Mouse (Mus musculus) heart, adult 2 months (tissue): ENCODE measurements around the gene Ccdc77. TPM values are rescaled to one million over a fixed set of nuclear protein-coding genes. Genes with fewer than 3 reads are reported as not detected.

Source experiments
- DNase-seq, 2 experiments: peaks; one replicate each; pipeline ENCODE4 v3.0.0; 2021
- H3K27ac ChIP-seq: fragments of 200-600 bp; 2 replicates; pipeline ENCODE4 v1.8.1; 2022
- H3K27me3 ChIP-seq: fragments of 200-500 bp; 2 replicates; pipeline ENCODE4 v1.6.1; 2012; ENCODE audit warnings: mild to moderate bottlenecking, low read length, inconsistent platforms, mixed read lengths; ENCODE audit not compliant: control insufficient read depth, insufficient read depth
- H3K36me3 ChIP-seq: fragments of 200-500 bp; 2 replicates; pipeline ENCODE4 v1.6.1; 2012; ENCODE audit warnings: low read length, inconsistent platforms; ENCODE audit not compliant: control insufficient read depth, insufficient read depth
- H3K4me1 ChIP-seq: fragments of 200-500 bp; 2 replicates; pipeline ENCODE4 v1.6.1; 2011; ENCODE audit warnings: low read length; ENCODE audit not compliant: control insufficient read depth, insufficient read depth
- H3K4me3 ChIP-seq: fragments of 200-600 bp; 2 replicates; pipeline ENCODE4 v1.8.1; 2022
- H3K79me2 ChIP-seq: fragments of 200-500 bp; replicated peaks from 2 replicates; pipeline ENCODE4 v1.6.1; 2012; ENCODE audit warnings: mild to moderate bottlenecking, inconsistent platforms, low read length, moderate library complexity, mixed read lengths; ENCODE audit not compliant: control insufficient read depth, insufficient read depth
- H3K9ac ChIP-seq: fragments of 200-500 bp; 2 replicates; pipeline ENCODE4 v1.6.1; 2012; ENCODE audit warnings: low read depth, mild to moderate bottlenecking, control low read depth, inconsistent platforms, low read length, mixed read lengths
- CTCF ChIP-seq: fragments of 200-600 bp; IDR thresholded peaks from 2 replicates; pipeline ENCODE4 v1.8.1; 2022; ENCODE audit warnings: antibody characterized with exemption, mild to moderate bottlenecking, moderate library complexity
- EP300 ChIP-seq: fragments of 200-500 bp; IDR thresholded peaks from 2 replicates; pipeline ENCODE4 v1.6.1; 2011; ENCODE audit warnings: low read depth, low read length, control low read depth; ENCODE audit not compliant: insufficient read depth
- POLR2A ChIP-seq: fragments of 200-500 bp; IDR thresholded peaks from 2 replicates; pipeline ENCODE4 v1.6.1; 2011; ENCODE audit warnings: mild to moderate bottlenecking, low read depth, low read length, control low read depth; ENCODE audit not compliant: insufficient read depth
- WGBS: fragments of 180-500 bp; shearing (Covaris S2); methylation state at CpG from one replicate; pipeline ENCODE4 v1.1.7; 2018; 5-methylcytosine and 5-hydroxymethylcytosine counted together
- intact Hi-C: fragments of 180-260 bp; cut with DNase I; formaldehyde crosslinking; loops from one replicate; pipeline ENCODE4 v1.15.1; 2025
- polyA plus RNA-seq: library from polyadenylated mRNA; depleted of rRNA; stranded (reverse); fragments of >200 nt; gene quantifications from 2 replicates; pipeline ENCODE4 v1.2.3, GENCODE M21; 2012
- total RNA-seq, 2 experiments: library from RNA; stranded (reverse); gene quantifications; 2 replicates each; pipeline ENCODE4 v1.2.3; 2021

Ccdc77 gene
- total and polyA plus RNA-seq, 3 experiments, result 2.6 to 4.0 (median 3.7) TPM

DNA sequence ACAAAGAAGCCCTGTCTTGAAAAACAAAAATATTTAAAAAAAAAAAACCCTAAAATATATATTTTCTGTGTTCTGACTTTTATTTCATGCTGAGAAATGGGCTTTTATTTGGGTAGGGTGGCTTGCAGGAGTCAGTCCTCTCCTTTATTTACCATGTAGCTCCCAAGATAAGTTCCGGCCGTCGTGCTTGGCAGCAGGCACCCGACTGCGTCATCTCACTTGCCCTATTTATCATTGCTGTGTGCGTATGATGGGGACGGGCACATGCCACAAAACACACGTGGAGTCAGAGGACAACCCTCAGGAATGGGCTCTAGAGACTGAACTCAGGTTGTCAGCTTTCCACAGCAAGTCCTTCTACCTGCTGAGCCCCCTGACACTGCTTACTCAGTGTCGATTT lies 45.0 kb downstream of the Ccdc77 start:
- Histone ChIP-seq H3K36me3 (no peaks in the 10 kb centered on the region), H3K27me3 (no peaks in the 10 kb centered on the region), H3K79me2 (no peaks in the 10 kb centered on the region), H3K27ac (no peak overlapping the region), H3K4me1 (no peaks in the 10 kb centered on the region), H3K4me3 (no peak overlapping the region), H3K9ac (no peak overlapping the region)
- peak in 1 of 2 experiments; percentile 6 for DNase-seq
- intact Hi-C loops, result no loop called here
- WGBS, result 71% methylated on average over 9 of the region's 9 CpGs
- TF ChIP-seq EP300, result no peak
- TF ChIP-seq CTCF, result no peak
- no peak for TF ChIP-seq POLR2A

DNA sequence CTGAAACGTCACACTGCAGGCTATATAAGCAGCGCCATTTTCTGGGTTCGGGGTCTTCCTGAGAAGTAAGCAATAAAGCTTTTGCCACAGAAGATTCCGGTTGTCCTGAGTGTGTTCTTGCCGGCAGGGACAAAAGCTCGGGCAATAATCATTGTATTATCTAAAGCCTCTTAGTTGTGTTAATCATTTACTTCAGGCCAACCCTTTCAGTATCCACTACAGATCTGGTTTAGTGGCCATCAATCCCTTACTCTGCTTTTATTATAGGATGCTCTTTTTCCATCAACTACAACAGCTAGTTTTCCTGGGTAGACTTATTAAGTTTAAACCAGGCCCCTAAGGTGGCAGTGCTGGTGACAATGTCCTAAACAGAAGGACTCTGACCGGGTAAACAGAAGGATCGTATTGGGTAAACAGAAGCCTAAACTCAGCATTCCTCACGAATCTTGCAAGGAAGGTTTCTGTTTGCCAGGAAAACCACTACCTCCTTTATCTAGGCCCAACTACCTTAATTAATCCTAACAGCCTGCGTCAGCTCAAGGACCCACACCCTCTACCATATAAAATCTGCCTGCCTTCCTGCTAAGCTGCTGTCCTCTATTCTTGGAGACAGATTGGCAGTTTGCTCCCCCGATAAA lies 45.8 kb downstream of the Ccdc77 start:
- Histone ChIP-seq H3K36me3 (no peaks in the 10 kb centered on the region), H3K4me3 (no peak overlapping the region), H3K27me3 (no peaks in the 10 kb centered on the region), H3K27ac (no peak overlapping the region), H3K9ac (no peak overlapping the region), H3K4me1 (no peaks in the 10 kb centered on the region), H3K79me2 (no peaks in the 10 kb centered on the region)
- no peak for DNase-seq
- no peak for TF ChIP-seq CTCF
- no peak for TF ChIP-seq EP300
- no peak for TF ChIP-seq POLR2A
- WGBS, result 85% methylated on average over 11 of the region's 11 CpGs
- intact Hi-C loops, result no loop called here

DNA sequence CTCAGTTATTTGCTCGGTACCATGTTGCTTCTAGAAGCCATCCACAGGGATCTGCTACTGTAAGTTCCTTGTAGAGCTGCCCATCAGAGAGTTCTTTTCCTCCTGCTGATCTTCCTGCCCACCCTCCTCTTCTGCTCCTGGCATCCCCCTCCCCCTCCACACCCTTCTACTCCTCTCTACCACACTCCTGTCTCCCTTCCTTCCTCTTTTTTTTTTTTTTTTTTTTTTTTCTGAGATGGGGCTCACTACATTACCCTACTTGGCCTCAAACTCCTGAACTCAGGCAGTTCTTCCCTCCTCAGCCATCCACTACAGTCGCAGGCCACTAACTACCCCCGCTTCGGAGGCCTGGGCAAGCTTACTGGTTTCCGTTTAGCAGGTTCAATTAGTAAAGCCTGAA lies 51.7 kb downstream of the Ccdc77 start:
- no peak for DNase-seq
- H3K36me3 ChIP-seq, result no peaks in the 10 kb centered on the region
- TF ChIP-seq POLR2A, result no peak
- TF ChIP-seq EP300, result no peak
- TF ChIP-seq CTCF, result no peak
- no peak overlapping the region for H3K9ac ChIP-seq
- no peak overlapping the region for H3K4me3 ChIP-seq
- no peaks in the 10 kb centered on the region for H3K27me3 ChIP-seq
- intact Hi-C loops, result no loop called here
- H3K79me2 ChIP-seq, result no peaks in the 10 kb centered on the region
- WGBS, result 83% methylated on average over 5 of the region's 5 CpGs
- no peaks in the 10 kb centered on the region for H3K4me1 ChIP-seq
- H3K27ac ChIP-seq, result no peak overlapping the region

DNA sequence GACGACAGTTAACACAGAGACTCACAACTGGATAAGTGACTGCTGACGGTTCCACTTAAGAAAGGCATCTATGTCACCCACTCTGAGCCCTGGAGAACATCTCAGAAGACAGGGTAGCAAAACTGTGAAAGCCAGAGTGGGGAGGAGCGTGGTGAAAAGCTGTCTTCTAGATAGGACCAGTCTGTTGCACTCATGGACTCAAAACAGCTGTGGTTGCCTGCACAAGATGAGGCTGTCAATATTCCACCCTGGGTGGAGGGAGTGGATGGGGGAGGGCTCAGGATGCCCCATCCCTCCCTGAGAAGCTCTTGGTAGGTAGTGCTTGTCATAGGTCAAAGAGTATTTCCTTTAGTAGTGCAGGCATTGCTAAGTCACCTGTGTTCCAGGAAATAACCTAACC lies 54.4 kb downstream of the Ccdc77 start:
- no peak for DNase-seq
- no peaks in the 10 kb centered on the region for H3K27me3 ChIP-seq
- 50% methylated on average over 3 of the region's 3 CpGs for WGBS
- no peaks in the 10 kb centered on the region for H3K79me2 ChIP-seq
- no peak overlapping the region for H3K27ac ChIP-seq
- TF ChIP-seq POLR2A (no peak), EP300 (no peak), CTCF (no peak)
- no peak overlapping the region for H3K9ac ChIP-seq
- no peaks in the 10 kb centered on the region for H3K4me1 ChIP-seq
- no peak overlapping the region for H3K4me3 ChIP-seq
- intact Hi-C loops, result no loop called here
- no peaks in the 10 kb centered on the region for H3K36me3 ChIP-seq

DNA sequence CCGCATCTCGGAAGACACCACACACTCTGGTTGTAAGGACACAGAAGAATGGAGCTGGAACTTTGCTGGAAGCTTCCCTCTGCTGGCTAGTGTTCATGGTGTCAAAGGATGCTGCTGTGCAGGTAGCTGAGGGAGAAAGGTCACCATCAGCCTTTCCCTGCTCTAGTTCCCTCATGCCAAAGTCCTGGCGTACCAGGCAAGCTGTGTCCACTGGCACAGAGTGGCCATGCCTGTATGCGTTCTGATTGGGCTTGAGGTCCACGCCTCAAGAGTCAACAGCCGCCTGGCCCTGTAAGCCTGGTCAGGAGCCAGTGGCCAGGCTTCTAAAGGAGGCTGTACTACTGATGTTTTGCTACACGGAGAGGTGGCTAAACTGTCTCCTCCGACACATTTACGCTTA lies 54.8 kb downstream of the Ccdc77 start:
- no peaks in the 10 kb centered on the region for H3K27me3 ChIP-seq
- no peaks in the 10 kb centered on the region for H3K36me3 ChIP-seq
- TF ChIP-seq CTCF (no peak), POLR2A (no peak), EP300 (no peak)
- no peak overlapping the region for H3K27ac ChIP-seq
- DNase-seq, result peak in 1 of 2 experiments; percentile 24
- H3K4me1 ChIP-seq, result no peaks in the 10 kb centered on the region
- intact Hi-C loops, result no loop called here
- no peaks in the 10 kb centered on the region for H3K79me2 ChIP-seq
- no peak overlapping the region for H3K4me3 ChIP-seq
- H3K9ac ChIP-seq, result no peak overlapping the region
- WGBS, result 49% methylated on average over 9 of the region's 9 CpGs

DNA sequence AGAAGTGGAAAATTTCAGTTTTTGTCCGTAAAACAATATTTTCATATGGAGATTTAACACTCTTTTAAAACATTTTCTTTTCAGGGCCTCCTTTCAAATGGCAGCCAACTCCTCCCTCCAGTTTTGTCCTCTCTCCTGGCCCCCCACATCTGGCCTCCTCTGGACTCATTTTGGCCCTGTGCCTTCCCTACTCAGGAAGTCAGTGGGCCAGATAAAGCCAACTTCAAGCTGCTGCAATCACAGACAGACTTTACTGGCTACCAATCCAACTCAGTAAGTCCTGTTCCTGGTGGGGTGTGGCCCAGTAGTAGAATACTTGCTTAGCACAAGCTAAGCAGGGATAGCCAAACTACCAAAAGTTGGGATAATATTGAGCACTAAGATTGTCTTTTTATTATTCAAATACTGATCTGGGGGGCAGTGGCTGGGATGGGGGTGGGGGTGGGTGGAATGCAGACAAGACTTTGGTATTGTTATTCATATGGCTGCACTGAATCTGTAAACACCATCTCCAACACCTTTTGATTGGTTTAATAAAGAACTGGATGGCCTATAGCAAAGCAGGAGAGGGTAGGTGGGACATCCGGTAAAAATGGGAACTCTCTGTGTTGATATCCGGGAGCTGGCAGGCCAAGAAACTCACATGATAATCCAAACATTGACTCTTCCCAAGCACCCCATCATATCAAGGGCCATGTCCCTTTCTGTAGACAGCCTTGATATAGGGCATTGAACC lies 57.1 kb downstream of the Ccdc77 start:
- Histone ChIP-seq H3K27ac (no peak overlapping the region), H3K36me3 (no peaks in the 10 kb centered on the region), H3K79me2 (no peaks in the 10 kb centered on the region), H3K4me1 (no peaks in the 10 kb centered on the region), H3K27me3 (no peaks in the 10 kb centered on the region), H3K4me3 (no peak overlapping the region), H3K9ac (no peak overlapping the region)
- DNase-seq, result peak in 1 of 2 experiments; percentile 7
- intact Hi-C loops, result no loop called here
- TF ChIP-seq EP300 (no peak), POLR2A (no peak), CTCF (no peak)
- 75% methylated on average over 3 of the region's 3 CpGs for WGBS
